Mouse (Mus musculus) erythroblast, embryonic 14.5 days (primary cell): ENCODE results near the gene Pdhx.

Experiments
- GATA1 ChIP-seq: IDR thresholded peaks from 2 replicates; pipeline ENCODE4 v1.6.1; 2012; ENCODE audit warnings: low read length, inconsistent platforms, mixed read lengths
- TAL1 ChIP-seq: IDR thresholded peaks from 3 replicates; pipeline ENCODE4 v1.6.1; 2012; ENCODE audit warnings: low read length, inconsistent platforms, mixed read lengths

DNA sequence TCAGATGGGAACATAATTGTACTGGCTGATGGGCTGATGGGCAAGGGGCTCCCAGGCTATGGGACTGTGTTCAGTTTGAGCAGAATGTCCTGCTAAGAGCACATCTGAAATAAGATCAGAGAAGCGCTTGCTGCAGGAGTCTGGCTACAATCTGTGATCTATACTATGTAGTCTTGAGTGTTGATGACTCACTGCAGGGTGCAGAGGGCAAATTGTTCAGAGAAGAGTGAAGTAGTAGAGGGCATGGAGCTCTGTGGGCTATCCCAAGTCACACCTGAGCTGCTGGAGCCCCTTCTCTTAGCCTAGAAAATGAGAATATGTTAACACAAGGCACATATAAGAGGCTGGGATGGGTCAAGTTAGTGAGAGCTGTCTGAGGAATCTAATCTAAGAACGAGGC, 93.8 kb downstream of the Pdhx start:
- TF ChIP-seq GATA1 (no peak), TAL1 (no peak)
